Mouse (Mus musculus): Measurements from ENCODE around the gene Prdx2. TPM values are rescaled to one million over a fixed set of nuclear protein-coding genes. Genes with fewer than 3 reads are reported as not detected.

Gene Prdx2
- total RNA-seq, 2 experiments from 2014 or later, result 665 to 681 TPM

DNA sequence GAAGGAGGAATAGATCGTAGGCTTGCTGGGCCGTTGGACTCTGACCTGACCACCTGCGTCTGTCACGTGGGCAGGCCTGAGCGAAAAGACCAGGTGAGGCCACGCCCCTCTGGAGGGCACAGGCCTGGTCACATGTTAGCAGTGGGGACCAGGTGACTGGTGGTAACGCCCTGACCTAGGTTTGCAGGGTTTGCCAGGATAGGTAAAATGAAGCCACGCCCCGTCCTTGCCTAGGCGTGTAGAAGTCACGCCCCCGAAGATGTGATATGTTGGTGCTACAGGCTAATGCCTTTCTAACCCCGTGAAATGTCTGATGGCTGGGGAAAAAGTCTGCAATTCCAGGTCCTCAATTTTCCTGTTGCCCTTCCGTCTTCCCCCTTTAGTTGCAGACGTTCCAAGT lies 21.4 kb downstream of the Prdx2 start:
- intact Hi-C loops (cut with DNase I), result no loop called here

GRCm38 (mm10) chr8:84994375-84994774 lies 25.0 kb downstream of the Prdx2 start:
- intact Hi-C loops (cut with DNase I), result no loop called here
- DNase-seq, result no peak

More for the DNA sequence above, 21.4 kb downstream of the Prdx2 start:
- DNase-seq, result peak; percentile 43

DNA sequence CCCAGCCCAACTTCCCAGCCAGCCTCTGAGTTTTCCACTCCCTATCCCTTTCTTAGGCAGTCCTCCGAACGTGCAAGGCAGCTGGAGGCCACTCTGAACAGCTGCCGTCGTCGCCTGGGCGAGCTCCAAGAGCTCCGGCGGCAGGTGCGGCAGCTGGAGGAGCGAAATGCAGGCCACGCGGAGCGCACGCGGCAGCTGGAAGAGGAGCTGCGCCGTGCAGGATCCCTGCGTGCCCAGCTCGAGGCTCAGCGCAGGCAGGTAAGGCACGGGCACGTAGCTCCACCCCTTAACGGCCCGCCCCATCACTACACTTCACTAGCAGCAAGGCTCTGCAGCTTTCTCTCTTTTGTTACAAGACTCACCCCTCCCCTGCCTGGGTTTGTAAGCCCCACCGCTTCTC lies 26.3 kb downstream of the Prdx2 start:
- DNase-seq, result no peak

DNA sequence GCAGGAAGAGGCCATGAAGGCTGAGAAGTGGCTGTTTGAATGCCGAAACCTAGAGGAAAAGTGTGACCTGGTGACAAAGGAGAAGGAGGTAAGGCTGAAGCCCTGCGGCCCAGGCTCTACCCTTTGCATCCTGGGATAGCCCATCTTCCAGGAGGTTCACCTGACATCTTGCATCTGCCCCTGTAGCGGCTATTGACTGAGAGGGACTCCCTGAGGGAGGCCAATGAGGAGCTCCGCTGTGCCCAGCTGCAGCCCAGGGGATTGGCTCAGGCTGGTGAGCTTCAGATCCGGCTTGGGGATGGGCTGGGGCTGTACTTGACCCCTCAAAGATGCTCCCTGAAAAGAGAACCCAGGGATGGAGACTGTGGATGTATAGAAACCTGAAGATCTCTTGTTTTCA lies 27.6 kb downstream of the Prdx2 start:
- intact Hi-C loops (cut with DNase I), result no loop called here
- DNase-seq, result no peak

More for the DNA sequence above, 26.3 kb downstream of the Prdx2 start:
- intact Hi-C loops (cut with DNase I), result no loop called here

DNA sequence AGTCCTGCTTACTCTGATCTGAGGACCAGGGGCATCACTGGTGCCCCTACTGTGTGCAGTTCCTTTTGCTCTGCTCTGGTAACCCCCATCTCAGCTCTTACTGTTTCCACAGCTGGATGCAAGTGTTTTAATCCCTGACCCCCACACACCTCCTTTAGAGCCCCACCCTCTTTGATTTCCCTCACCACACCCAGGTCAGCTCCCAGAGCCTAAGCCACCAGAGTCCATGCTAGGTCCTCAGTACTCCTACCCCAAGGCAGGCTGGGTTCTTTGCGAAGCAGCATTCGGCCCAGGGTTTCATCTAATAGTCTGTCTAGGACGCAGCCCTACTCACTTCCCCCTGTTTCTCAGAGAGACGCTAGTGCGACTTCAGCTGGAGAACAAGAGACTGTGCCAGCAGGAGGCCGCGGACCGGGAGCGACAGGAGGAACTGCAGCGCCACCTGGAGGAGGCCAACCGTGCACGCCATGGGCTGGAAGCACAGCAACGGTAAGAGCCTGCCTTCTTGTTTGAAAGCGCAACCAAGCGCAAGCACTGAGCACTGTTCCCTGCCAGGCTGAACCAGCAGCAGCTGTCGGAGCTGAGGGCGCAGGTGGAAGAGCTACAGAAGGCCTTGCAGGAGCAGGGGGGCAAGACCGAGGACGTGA lies 28.4 kb downstream of the Prdx2 start:
- peak; percentile 96 for DNase-seq
- intact Hi-C loops (cut with DNase I), result no loop called here

DNA sequence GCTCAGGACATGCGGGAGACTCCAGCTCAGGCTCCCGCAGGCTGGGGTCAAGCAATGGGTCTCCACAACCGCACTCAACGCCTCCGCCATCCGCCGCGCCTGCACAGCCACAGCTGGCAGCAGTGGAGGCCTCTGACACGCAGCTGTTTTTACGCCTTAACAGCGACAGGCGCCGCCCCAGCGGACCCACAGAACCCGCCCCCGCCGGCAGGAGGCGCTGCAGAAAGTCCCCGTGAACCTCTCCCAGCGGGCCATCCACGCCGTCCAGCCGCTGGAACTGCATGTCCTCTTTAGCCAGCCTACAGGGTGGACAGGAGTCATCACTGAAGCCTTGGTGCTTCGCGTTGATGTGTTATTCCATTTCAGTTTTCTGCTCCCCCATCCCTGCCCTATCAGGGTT lies 38.3 kb downstream of the Prdx2 start:
- no peak for DNase-seq
- intact Hi-C loops (cut with DNase I), result no loop called here

GRCm38 (mm10) chr8:85011242-85011641 lies 41.9 kb downstream of the Prdx2 start:
- no peak for DNase-seq
- intact Hi-C loops (cut with DNase I), result no loop called here

GRCm38 (mm10) chr8:85013230-85013840 lies 43.9 kb downstream of the Prdx2 start:
- DNase-seq, result peak; percentile 74
- intact Hi-C loops (cut with DNase I), result no loop called here

- DNase-seq, result no peak
- intact Hi-C loops (cut with DNase I), result no loop called here
These were observed 45.0 kb downstream of the Prdx2 start, which contains the start of gene Best2 for GRCm38 (mm10) chr8:85014431-85014830. Best2 (minus strand) TSS chr8:85014531.

- no peak for DNase-seq
- intact Hi-C loops (cut with DNase I), result no loop called here
These were observed 47.3 kb downstream of the Prdx2 start for GRCm38 (mm10) chr8:85016724-85017123.

GRCm38 (mm10) chr8:85017209-85017608 lies 47.8 kb downstream of the Prdx2 start:
- DNase-seq, result no peak
- intact Hi-C loops (cut with DNase I), result no loop called here

DNA sequence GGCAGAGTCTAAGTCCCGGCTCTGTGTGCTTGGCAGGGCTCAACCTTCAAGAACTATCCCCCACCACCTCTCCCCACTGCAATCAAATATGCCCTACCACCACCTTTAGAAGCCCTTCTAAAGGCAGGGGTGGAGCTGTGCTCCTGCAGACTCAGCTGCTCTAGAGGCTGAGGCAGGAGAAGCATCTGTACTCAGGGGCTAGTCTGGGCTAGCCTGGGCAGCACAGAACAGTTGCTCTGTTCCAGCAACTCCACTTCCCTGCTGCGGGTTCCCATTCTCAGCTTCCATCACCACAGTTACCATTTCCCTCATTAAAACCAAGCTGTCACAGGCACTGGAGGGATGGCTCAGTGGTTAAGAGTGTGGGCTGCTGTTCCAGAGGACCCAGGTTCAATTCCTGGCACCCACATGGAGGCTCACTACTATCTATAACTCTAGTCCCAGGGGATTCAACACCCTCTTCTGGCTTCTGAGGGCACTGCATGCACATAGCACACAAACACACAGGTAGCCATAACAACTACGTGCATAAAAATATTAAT lies 52.2 kb downstream of the Prdx2 start:
- intact Hi-C loops (cut with DNase I), result no loop called here
- no peak for DNase-seq

- no peak for DNase-seq
- intact Hi-C loops (cut with DNase I), result no loop called here
These were observed 54.5 kb downstream of the Prdx2 start for GRCm38 (mm10) chr8:85023846-85024245.

Small RNA genes lying within 50 kb of the gene (microRNA-seq; reads per million reads assigned to microRNA genes)
- 5.1 reads per million, percentile 11 among the genes with 10 or more reads in this experiment for gene Gm24197

Other genes with a start within 250 kb of the Prdx2 start
- not detected for gene G430095P16Rik, start 246.6 kb upstream of the Prdx2 start, total RNA-seq (2021)
- 100 to 1,000 TPM; 674 to 782 TPM for gene Nfix, start 169.2 kb upstream of the Prdx2 start, total RNA-seq (2021)
- gene Dand5, start 146.8 kb upstream of the Prdx2 start, total RNA-seq (2021), result 1 to 10 TPM; 4.9 to 5.5 TPM
- 10 to 100 TPM; 18.4 to 18.9 TPM for gene Gadd45gip1, start 138.1 kb upstream of the Prdx2 start, total RNA-seq (2021)
- gene Rad23a, start 128.9 kb upstream of the Prdx2 start, total RNA-seq (2021), result 10 to 100 TPM; 44.1 to 49.7 TPM
- 100 to 1,000 TPM; 528 to 548 TPM for gene Calr, start 122.7 kb upstream of the Prdx2 start, total RNA-seq (2021)
- gene Farsa, start 112.6 kb upstream of the Prdx2 start, total RNA-seq (2021), result 10 to 100 TPM; 86.2 to 90.4 TPM
- gene Syce2, start 97.5 kb upstream of the Prdx2 start, total RNA-seq (2021), result 10 to 100 TPM; 42.0 to 42.4 TPM
- gene Gcdh, start 75.7 kb upstream of the Prdx2 start, total RNA-seq (2021), result 10 to 100 TPM; 30.8 to 32.7 TPM
- gene Klf1, start 67.7 kb upstream of the Prdx2 start, total RNA-seq (2021), result under 1 TPM in 1 of 2 experiments, not detected in 1; 0.24 TPM
- gene Dnase2a, start 61.0 kb upstream of the Prdx2 start, total RNA-seq (2021), result 1 to 10 TPM; 2.8 to 4.1 TPM
- 100 to 1,000 TPM; 195 to 210 TPM for gene Mast1, start 32.2 kb upstream of the Prdx2 start, total RNA-seq (2021)
- gene Rtbdn, start 22.6 kb upstream of the Prdx2 start, total RNA-seq (2021), result 1 to 10 TPM; 6.7 to 8.3 TPM
- not detected for gene Gm49661, start 154 bp upstream of the Prdx2 start, total RNA-seq (2021)
- 10 to 100 TPM; 41.1 to 42.1 TPM for gene Rnaseh2a, start 180 bp downstream of the Prdx2 start, total RNA-seq (2021)
- gene Junb, start 9.1 kb downstream of the Prdx2 start, total RNA-seq (2021), result 10 to 100 TPM; 12.5 to 13.5 TPM
- 10 to 100 TPM; 28.3 to 32.5 TPM for gene Hook2, start 21.0 kb downstream of the Prdx2 start, total RNA-seq (2021)
- not detected for gene Best2, start 44.9 kb downstream of the Prdx2 start, total RNA-seq (2021)
- 100 to 1,000 TPM; 106 to 107 TPM for gene Asna1, start 55.7 kb downstream of the Prdx2 start, total RNA-seq (2021)
- 100 to 1,000 TPM; 158 to 163 TPM for gene Trir, start 57.2 kb downstream of the Prdx2 start, total RNA-seq (2021)
- gene Tnpo2, start 67.3 kb downstream of the Prdx2 start, total RNA-seq (2021), result 100 to 1,000 TPM; 163 to 179 TPM
- gene Fbxw9, start 90.5 kb downstream of the Prdx2 start, total RNA-seq (2021), result 10 to 100 TPM; 79.0 to 80.0 TPM
- not detected for gene Gm5741, start 98.4 kb downstream of the Prdx2 start, total RNA-seq (2021)
- 10 to 100 TPM; 79.9 to 82.3 TPM for gene Dhps, start 102.2 kb downstream of the Prdx2 start, total RNA-seq (2021)
- 10 to 100 TPM; 60.9 to 61.2 TPM for gene Wdr83os, start 111.2 kb downstream of the Prdx2 start, total RNA-seq (2021)
- gene Wdr83, start 111.7 kb downstream of the Prdx2 start, total RNA-seq (2021), result 10 to 100 TPM; 21.4 to 21.7 TPM
- 10 to 100 TPM; 25.2 to 26.5 TPM for gene Man2b1, start 113.7 kb downstream of the Prdx2 start, total RNA-seq (2021)
- gene Zfp791, start 153.5 kb downstream of the Prdx2 start, total RNA-seq (2021), result 1 to 10 TPM; 6.5 to 6.8 TPM
- not detected for gene Cks1brt, start 182.3 kb downstream of the Prdx2 start, total RNA-seq (2021)

Data from left cerebral cortex, postnatal 4 days (tissue).